9 mouse cellular contexts compared by ENCODE assay signal in genomic region chr1:172048241-172048734, GRCm38 (mm10). TPM values are rescaled to one million over a fixed set of nuclear protein-coding genes. Genes with fewer than 3 reads are reported as not detected.
DNase-seq lines count a peak whose midpoint lies in the region; ATAC-seq lines count a peak whose summit lies in the region.
"Had no signal": no experiment of that assay in that cellular context is flagged by ENCODE, and none has a peak within 500 bp of the region (broad histone marks: within the 10 kb centered on the region; RNA-seq: fewer than 3 reads in every experiment).

No protein-coding gene starts in this region.

- 0 out of 2 replicates have a peak, but pooled peaks cover 2% of the 10 kb centered on the region for H3K27me3 ChIP-seq in neural tube, embryonic 11.5 days (ENCODE audit: control insufficient read depth, insufficient read depth, low read length)
- peaks cover 57% of the 10 kb centered on the region for H3K27me3 ChIP-seq in limb, embryonic 12.5 days

- H3K36me3 ChIP-seq in neural tube, embryonic 11.5 days (ENCODE audit: control insufficient read depth, insufficient read depth, low read length): no peaks in the 10 kb centered on the region
- H3K36me3 ChIP-seq in limb, embryonic 12.5 days: no peaks in the 10 kb centered on the region

- ATAC-seq in frontal cortex, adult (ENCODE audit: low TSS enrichment): 0 out of 2 replicates have a peak, but pooled peaks have one; percentile 14
- ATAC-seq in neural tube, embryonic 11.5 days (ENCODE audit: insufficient read depth, low FRiP score, low TSS enrichment): peak; percentile 70
- ATAC-seq in limb, embryonic 12.5 days (ENCODE audit: insufficient number of reproducible peaks, insufficient read depth, low FRiP score, low TSS enrichment, low read depth): no peak
- no peak for ATAC-seq in granulocyte monocyte progenitor cell, adult 5-6 weeks (replicated peaks; ENCODE audit: poor library complexity, severe bottlenecking)

- DNase-seq in frontal cortex, postnatal 14 days (ENCODE audit: low spot score in 2 of 2): no peak
- peak; percentile 63 for DNase-seq in neural tube, embryonic 11.5 days (ENCODE audit: low spot score)
- DNase-seq in neural tube, embryonic 10.5 days (ENCODE audit: extremely low spot score, low spot score): no peak
- no peak for DNase-seq in right cerebral cortex, adult 18-20 months
- no peak for DNase-seq in right cerebral cortex, postnatal 25 days

- peaks cover 21% of the 10 kb centered on the region for H3K4me1 ChIP-seq in neural tube, embryonic 11.5 days (ENCODE audit: control insufficient read depth, insufficient read depth, low read length)
- peaks cover 23% of the 10 kb centered on the region for H3K4me1 ChIP-seq in limb, embryonic 12.5 days (replicated peaks)

- H3K27ac ChIP-seq in neural tube, embryonic 11.5 days (ENCODE audit: low read depth, low read length): peak overlapping the region; percentile 95
- H3K27ac ChIP-seq in limb, embryonic 12.5 days: peak overlapping the region; percentile 4; the same call in 1 of the 2 replicates
- H3K27ac ChIP-seq: liver, embryonic 14.5 days had no signal

- no peaks in the 10 kb centered on the region for H3K9me3 ChIP-seq in neural tube, embryonic 11.5 days (ENCODE audit: control insufficient read depth, low read length)
- H3K9me3 ChIP-seq in limb, embryonic 12.5 days: no peaks in the 10 kb centered on the region

- 23% methylated on average over 6 of the region's 6 CpGs for WGBS in neural tube, embryonic 11.5 days
- 34% methylated on average over 6 of the region's 6 CpGs for WGBS in limb, embryonic 12.5 days

- peak overlapping the region; percentile 52 for H3K9ac ChIP-seq in neural tube, embryonic 11.5 days (ENCODE audit: low read length)
- no peak overlapping the region for H3K9ac ChIP-seq in limb, embryonic 12.5 days (replicated peaks)
- H3K9ac ChIP-seq: liver, embryonic 14.5 days had no signal

- H3K4me3 ChIP-seq in neural tube, embryonic 11.5 days (ENCODE audit: low read depth, low read length): peak overlapping the region; percentile 6; the same call in 1 of the 2 replicates
- no peak overlapping the region for H3K4me3 ChIP-seq in limb, embryonic 12.5 days (replicated peaks)

- peak overlapping the region; percentile 20; the same call in 1 of the 2 replicates for H3K4me2 ChIP-seq in neural tube, embryonic 11.5 days (ENCODE audit: low read depth)
- H3K4me2 ChIP-seq in limb, embryonic 12.5 days: peak overlapping the region; percentile 9; the same call in 1 of the 2 replicates

RNA-seq across cellular contexts. Expression of gene Nhlh1, which starts 9.1 kb away (rescaled TPM):
- polyA plus RNA-seq in neural tube, embryonic 11.5 days (2014; fragmentation: Nextera tagmentation; extraction: Ambion mirVana): 13.8 and 15.7 TPM in 2 replicates
- polyA plus RNA-seq in limb, embryonic 12.5 days (2016; fragmentation: Nextera tagmentation; extraction: Ambion mirVana): 0.14 TPM in 1 of 2 replicates, not detected in the other
- not detected in 2 replicates for total RNA-seq in granulocyte monocyte progenitor cell, adult 5-6 weeks (2014; fragmentation: Nextera tagmentation)
- total RNA-seq in granulocyte monocyte progenitor cell, adult 5-6 weeks (2017): not detected in 2 replicates
- polyA plus RNA-seq: liver, embryonic 14.5 days had no signal

RNA-seq across cellular contexts. Expression of gene Vangl2, which starts 20.0 kb away (rescaled TPM):
- 62.0 and 69.0 TPM in 2 replicates for polyA plus RNA-seq in neural tube, embryonic 11.5 days (2014; fragmentation: Nextera tagmentation; extraction: Ambion mirVana)
- 23.2 and 23.7 TPM in 2 replicates for polyA plus RNA-seq in limb, embryonic 12.5 days (2016; fragmentation: Nextera tagmentation; extraction: Ambion mirVana)
- total RNA-seq in granulocyte monocyte progenitor cell, adult 5-6 weeks (2014; fragmentation: Nextera tagmentation): 3.0 and 6.3 TPM in 2 replicates
- 1.5 and 2.5 TPM in 2 replicates for total RNA-seq in granulocyte monocyte progenitor cell, adult 5-6 weeks (2017)

RNA-seq across cellular contexts. Expression of gene Copa, which starts 34.0 kb away (rescaled TPM):
- polyA plus RNA-seq in neural tube, embryonic 11.5 days (2014; fragmentation: Nextera tagmentation; extraction: Ambion mirVana): 219 and 225 TPM in 2 replicates
- polyA plus RNA-seq in limb, embryonic 12.5 days (2016; fragmentation: Nextera tagmentation; extraction: Ambion mirVana): 219 and 228 TPM in 2 replicates
- 183 and 188 TPM in 2 replicates for total RNA-seq in granulocyte monocyte progenitor cell, adult 5-6 weeks (2014; fragmentation: Nextera tagmentation)
- 175 and 184 TPM in 2 replicates for total RNA-seq in granulocyte monocyte progenitor cell, adult 5-6 weeks (2017)

RNA-seq across cellular contexts. Expression of gene Ncstn, which starts 34.3 kb away (rescaled TPM):
- 122 and 132 TPM in 2 replicates for polyA plus RNA-seq in neural tube, embryonic 11.5 days (2014; fragmentation: Nextera tagmentation; extraction: Ambion mirVana)
- 86.6 and 96.6 TPM in 2 replicates for polyA plus RNA-seq in limb, embryonic 12.5 days (2016; fragmentation: Nextera tagmentation; extraction: Ambion mirVana)
- 63.1 and 77.4 TPM in 2 replicates for total RNA-seq in granulocyte monocyte progenitor cell, adult 5-6 weeks (2014; fragmentation: Nextera tagmentation)
- 29.3 and 38.9 TPM in 2 replicates for total RNA-seq in granulocyte monocyte progenitor cell, adult 5-6 weeks (2017)

Comparison
In these comparisons a context has a peak if more than half of its experiments do, and no peak if none do; other contexts are left out.
1. ATAC-seq: peak in frontal cortex, adult (single experiment) and neural tube, embryonic 11.5 days (single experiment); none in limb, embryonic 12.5 days (single experiment) and granulocyte monocyte progenitor cell, adult 5-6 weeks (single experiment).
2. RNA of gene Nhlh1, which starts 9.1 kb away (polyA plus RNA-seq): 13.8 to 15.7 TPM in neural tube, embryonic 11.5 days; 0.14 TPM in limb, embryonic 12.5 days; every median in the first group is over 10 times any median in the second.